ENCODE assay signal across 9 mouse cellular contexts in the genomic region with DNA sequence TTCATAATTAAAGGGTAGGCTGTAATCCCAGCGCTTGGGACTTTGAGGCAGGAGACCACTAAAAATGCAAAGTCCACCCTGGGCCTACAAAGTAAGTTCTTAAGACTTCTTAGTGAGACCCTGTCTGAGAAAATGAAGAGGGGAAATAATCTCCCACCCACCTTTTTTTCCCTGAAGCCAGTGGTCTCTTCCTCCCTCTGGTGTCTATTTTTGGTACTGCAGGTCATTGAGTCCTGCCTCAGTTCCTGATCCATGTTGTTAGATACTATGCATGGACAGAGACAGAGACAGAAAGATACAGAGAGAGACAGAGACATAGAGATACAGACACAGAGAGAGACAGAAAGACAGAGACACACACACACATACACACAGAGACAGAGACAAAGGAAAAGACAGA. TPM values are rescaled to one million over a fixed set of nuclear protein-coding genes. Genes with fewer than 3 reads are reported as not detected.
DNase-seq lines count a peak whose midpoint lies in the region.
"Had no signal": no experiment of that assay in that cellular context is flagged by ENCODE, and none has a peak within 500 bp of the region (broad histone marks: within the 10 kb centered on the region; RNA-seq: fewer than 3 reads in every experiment).

No protein-coding gene starts in this region.

- DNase-seq in adrenal gland, postnatal 14 days = peak; percentile 17
- DNase-seq in adrenal gland, postnatal 25 days = no peak
- DNase-seq in layer of hippocampus, adult 11-12 months (ENCODE audit: low spot score) = peak; percentile 16
- DNase-seq in layer of hippocampus, adult 9-10 months (ENCODE audit: low spot score) = no peak
- DNase-seq in WW6 (ENCODE audit: low read depth, low spot score) = peak; percentile 24
- DNase-seq in hindlimb bud, embryonic 11.5 days (ENCODE audit: extremely low spot score, low read depth, low spot score) = peak; percentile 35
- peak; percentile 28 for DNase-seq in retina, postnatal 7 days (ENCODE audit: low read depth, low spot score)
- DNase-seq in urinary bladder, postnatal 4 days (ENCODE audit: low spot score in 2 of 2) = no peak
- DNase-seq: liver, embryonic 13.5 days had no signal

RNA-seq across cellular contexts. Expression of a gene that starts 15.1 kb away (rescaled TPM):
- not detected in 2 replicates for total RNA-seq in adrenal gland, postnatal 14 days (2021)
- total RNA-seq in adrenal gland, postnatal 25 days (2021) = not detected in 2 replicates

RNA-seq across cellular contexts. Expression of a gene that starts 18.8 kb away (rescaled TPM):
- 0.38 and 0.48 TPM in 2 replicates for total RNA-seq in adrenal gland, postnatal 14 days (2021)
- total RNA-seq in adrenal gland, postnatal 25 days (2021) = 0.33 and 0.49 TPM in 2 replicates

RNA-seq across cellular contexts. Expression of a gene that starts 26.2 kb away (rescaled TPM):
- total RNA-seq in adrenal gland, postnatal 14 days (2021) = 6.2 and 8.6 TPM in 2 replicates
- total RNA-seq in adrenal gland, postnatal 25 days (2021) = 8.0 and 8.8 TPM in 2 replicates

RNA-seq across cellular contexts. Expression of a gene that starts 29.5 kb away (rescaled TPM):
- total RNA-seq in adrenal gland, postnatal 14 days (2021) = not detected in 2 replicates
- not detected in 2 replicates for total RNA-seq in adrenal gland, postnatal 25 days (2021)

RNA-seq across cellular contexts. Expression of a gene that starts 51.1 kb away (rescaled TPM):
- not detected in 2 replicates for total RNA-seq in adrenal gland, postnatal 14 days (2021)
- not detected in 2 replicates for total RNA-seq in adrenal gland, postnatal 25 days (2021)

Comparison
In these comparisons a context has a peak if more than half of its experiments do, and no peak if none do; other contexts are left out.
1. DNase-seq: peak in adrenal gland, postnatal 14 days (single experiment), layer of hippocampus, adult 11-12 months (single experiment), WW6 (single experiment), hindlimb bud, embryonic 11.5 days (single experiment) and retina, postnatal 7 days (single experiment); none in adrenal gland, postnatal 25 days (single experiment), layer of hippocampus, adult 9-10 months (single experiment) and urinary bladder, postnatal 4 days (0 of 2).